Mouse (Mus musculus): ENCODE data around the gene Gm13276.
"Not testable (repeated sequence)": the region's sequence is repeated elsewhere in the genome, so short reads cannot be mapped to it uniquely, and the experiment has no call there.

- TF ChIP-seq CTCF (conservative IDR thresholded peaks at IDR 0.05; ENCODE audit: low read length); POU5F1 (IDR thresholded peaks at IDR 0.05; ENCODE audit: borderline replicate concordance, low read length): not testable (repeated sequence)
Observed at GRCm38 (mm10) chr4:88773534-88773933, 12.0 kb upstream of the Gm13276 start, which contains the start of gene Gm13290.

All from E14TG2a.4 (cell line).